Mouse (Mus musculus): ENCODE results near the gene Sema3e. TPM values are rescaled to one million over a fixed set of nuclear protein-coding genes. Genes with fewer than 3 reads are reported as not detected.

The Sema3e gene
- under 0.01 and 0.07 TPM in 2 replicates for polyA plus RNA-seq (2012; rRNA removed)

DNA sequence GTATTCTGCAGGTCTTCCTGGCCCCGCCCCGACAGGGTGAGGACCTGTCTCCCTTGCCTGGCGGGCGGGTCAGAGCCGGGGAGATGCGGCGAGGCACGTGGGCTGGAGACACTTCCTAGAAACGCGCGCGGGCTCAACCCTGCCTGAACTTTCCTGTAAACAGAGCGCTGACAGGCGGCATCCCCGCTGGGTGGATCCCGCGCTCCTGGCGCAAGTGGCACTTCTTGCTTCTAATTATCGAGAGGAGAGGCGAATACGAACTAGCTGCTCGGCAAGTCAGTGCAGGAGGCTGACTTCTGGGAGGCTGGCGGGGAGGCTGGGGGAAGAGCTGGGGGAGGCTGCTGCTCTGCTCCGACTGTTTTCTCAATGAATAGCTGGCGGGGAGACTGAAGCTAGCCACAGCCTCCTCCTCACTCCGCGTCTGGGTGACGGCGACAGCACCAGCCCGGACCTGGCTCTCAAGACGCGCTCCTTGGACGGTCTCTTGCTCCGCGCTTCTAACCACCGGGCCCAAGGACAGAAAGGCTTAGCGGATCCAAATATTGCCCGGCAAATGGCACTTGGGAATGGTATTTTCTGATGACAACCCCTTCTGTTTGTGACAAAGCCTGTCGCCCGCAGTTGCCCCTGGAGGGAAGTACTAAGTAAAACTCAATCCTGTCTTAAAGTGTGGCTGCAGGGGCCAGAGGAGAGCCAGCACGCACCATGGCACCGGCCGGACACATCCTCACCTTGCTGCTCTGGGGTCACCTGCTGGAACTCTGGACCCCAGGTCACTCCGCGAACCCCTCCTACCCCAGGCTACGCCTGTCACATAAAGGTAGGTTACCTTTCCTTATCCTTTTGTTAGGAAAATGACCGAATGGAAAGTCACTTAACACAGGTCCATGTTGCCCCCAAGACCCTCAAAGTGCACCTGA, at the start of gene Sema3e:
Gene Sema3e (plus strand): TSS at position 72 of the 920 bp plus-strand sequence.

Other genes starting within 250 kb of the Sema3e start
- not detected in 2 replicates for gene Speer3, start 233.7 kb upstream of the Sema3e start, polyA plus RNA-seq (2012; rRNA removed)